Mouse (Mus musculus): ENCODE measurements around the gene Rnaseh2a. TPM values are rescaled to one million over a fixed set of nuclear protein-coding genes. Genes with fewer than 3 reads are reported as not detected.

The Rnaseh2a gene
- polyA plus RNA-seq, 1 experiment = not detected

DNA sequence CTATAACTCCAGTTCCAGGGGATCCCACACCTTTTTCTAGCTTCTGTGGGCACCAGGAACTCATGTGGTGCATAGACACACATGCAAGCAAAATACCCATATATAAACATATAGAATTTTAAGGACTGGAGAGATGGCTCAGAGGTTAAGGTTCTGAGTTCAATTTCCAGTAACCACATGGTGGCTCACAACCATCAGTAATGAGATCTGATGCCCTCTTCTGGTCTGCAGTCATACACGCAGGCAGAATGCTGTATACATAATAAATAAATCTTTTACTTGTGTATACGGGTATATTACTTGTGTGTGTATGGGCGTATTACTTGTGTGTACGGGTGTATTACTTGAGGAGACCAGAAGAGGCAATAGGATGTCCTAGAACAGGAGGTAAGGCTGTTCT is 5.6 kb downstream of the Rnaseh2a start:
- Histone ChIP-seq H3K27ac (ENCODE audit: insufficient read depth, low read depth, low read length) (no peak overlapping the region), H3K4me3 (ENCODE audit: insufficient read depth, low read depth, low read length) (no peak overlapping the region), H3K4me1 (ENCODE audit: control insufficient read depth, insufficient read depth, low read length) (peaks cover 5% of the 10 kb centered on the region)
- TF ChIP-seq CTCF (IDR thresholded peaks at IDR 0.05; ENCODE audit: insufficient read depth, low read depth, low read length) (no peak), POLR2A (IDR thresholded peaks at IDR 0.05; ENCODE audit: insufficient read depth, low read depth, low read length) (no peak)
- WGBS = 86% methylated on average over 4 of the region's 4 CpGs

DNA sequence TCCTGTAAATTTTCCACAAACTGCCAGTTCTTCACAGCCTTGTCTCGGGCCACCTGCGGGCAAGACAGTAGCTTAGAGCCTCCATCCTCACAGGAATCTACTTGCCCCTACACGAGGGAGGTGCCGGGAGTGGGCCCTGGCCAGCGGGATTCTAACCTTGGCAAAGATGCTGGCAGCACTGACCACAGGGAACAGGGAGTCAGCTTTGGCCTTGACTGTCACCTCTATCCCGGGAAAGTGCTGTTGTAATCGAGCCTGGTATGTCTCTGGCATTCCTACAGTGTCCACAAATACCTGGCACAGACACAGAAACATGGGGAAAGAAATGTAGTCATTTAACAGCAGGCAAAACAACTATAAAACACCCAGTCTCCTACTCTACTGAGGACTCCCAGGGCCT is 9.8 kb downstream of the Rnaseh2a start:
- no peak overlapping the region for H3K4me3 ChIP-seq (ENCODE audit: insufficient read depth, low read depth, low read length)
- no peaks in the 10 kb centered on the region for H3K4me1 ChIP-seq (ENCODE audit: control insufficient read depth, insufficient read depth, low read length)
- TF ChIP-seq POLR2A (IDR thresholded peaks at IDR 0.05; ENCODE audit: insufficient read depth, low read depth, low read length) (no peak), CTCF (IDR thresholded peaks at IDR 0.05; ENCODE audit: insufficient read depth, low read depth, low read length) (no peak)
- H3K27ac ChIP-seq (ENCODE audit: insufficient read depth, low read depth, low read length) = no peak overlapping the region
- 89% methylated on average over 7 of the region's 7 CpGs for WGBS

DNA sequence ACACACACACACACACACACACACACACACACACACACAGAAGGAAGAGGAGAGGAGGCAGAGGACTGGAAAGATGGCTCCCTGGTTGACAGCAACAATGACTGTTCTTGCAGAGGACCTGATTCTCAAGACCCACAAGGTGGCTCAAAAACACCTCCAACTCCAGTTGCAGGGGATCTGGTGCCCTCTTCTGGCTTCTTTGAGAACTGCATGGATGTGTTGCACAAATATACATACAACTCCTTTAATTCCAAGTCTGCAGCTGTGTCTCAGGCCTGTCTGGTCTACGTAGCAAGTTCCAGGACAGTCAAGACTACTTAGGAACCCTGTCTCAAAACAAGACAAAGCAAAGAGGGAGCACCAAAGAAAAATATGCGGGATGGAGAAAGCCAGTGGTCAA is 12.8 kb downstream of the Rnaseh2a start:
- Histone ChIP-seq H3K4me1 (ENCODE audit: control insufficient read depth, insufficient read depth, low read length) (peaks cover 4% of the 10 kb centered on the region), H3K4me3 (ENCODE audit: insufficient read depth, low read depth, low read length) (no peak overlapping the region), H3K27ac (ENCODE audit: insufficient read depth, low read depth, low read length) (no peak overlapping the region)
- 37% methylated on average over 2 of the region's 2 CpGs for WGBS
- TF ChIP-seq CTCF (IDR thresholded peaks at IDR 0.05; ENCODE audit: insufficient read depth, low read depth, low read length) (peak; percentile 38; the same call in 1 of the 2 replicates), POLR2A (IDR thresholded peaks at IDR 0.05; ENCODE audit: insufficient read depth, low read depth, low read length) (no peak)

DNA sequence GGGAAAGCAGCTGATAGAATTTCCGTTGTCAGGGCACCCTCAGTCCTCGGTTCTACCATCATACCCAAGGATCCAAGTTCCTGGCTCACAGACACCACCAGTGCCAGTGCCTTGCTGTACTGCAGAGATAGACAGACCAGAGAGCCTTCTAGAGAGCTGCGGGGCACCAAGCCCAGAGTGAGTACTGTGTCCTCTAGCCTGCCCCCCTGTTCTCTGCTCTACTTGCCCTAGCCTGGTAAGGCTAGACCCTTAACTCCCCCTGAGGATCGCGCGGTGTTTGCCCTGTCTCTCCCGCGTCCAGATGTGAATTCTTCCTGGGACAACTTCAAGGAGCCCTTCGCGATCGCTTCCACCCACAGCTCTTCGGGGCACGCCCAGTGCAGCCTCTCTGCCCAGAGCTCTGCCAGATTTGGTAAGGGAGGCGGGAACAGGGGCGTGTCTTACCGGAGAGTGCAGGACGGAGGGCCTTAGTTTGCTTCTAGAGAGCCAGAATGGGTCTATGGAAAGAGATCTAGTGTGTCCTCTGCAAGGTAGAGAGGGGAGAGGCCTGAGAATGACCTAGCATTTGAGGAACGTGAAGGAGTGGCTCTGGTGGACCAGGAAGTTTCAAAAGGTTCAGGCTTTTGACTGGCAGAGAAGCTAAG is 16.8 kb downstream of the Rnaseh2a start:
- Histone ChIP-seq H3K4me1 (ENCODE audit: control insufficient read depth, insufficient read depth, low read length) (peaks cover 4% of the 10 kb centered on the region), H3K4me3 (ENCODE audit: insufficient read depth, low read depth, low read length) (no peak overlapping the region), H3K27ac (ENCODE audit: insufficient read depth, low read depth, low read length) (no peak overlapping the region)
- TF ChIP-seq CTCF (IDR thresholded peaks at IDR 0.05; ENCODE audit: insufficient read depth, low read depth, low read length) = no peak
- no peak for TF ChIP-seq POLR2A (IDR thresholded peaks at IDR 0.05; ENCODE audit: insufficient read depth, low read depth, low read length)
- WGBS = 18% methylated on average over 18 of the region's 18 CpGs

DNA sequence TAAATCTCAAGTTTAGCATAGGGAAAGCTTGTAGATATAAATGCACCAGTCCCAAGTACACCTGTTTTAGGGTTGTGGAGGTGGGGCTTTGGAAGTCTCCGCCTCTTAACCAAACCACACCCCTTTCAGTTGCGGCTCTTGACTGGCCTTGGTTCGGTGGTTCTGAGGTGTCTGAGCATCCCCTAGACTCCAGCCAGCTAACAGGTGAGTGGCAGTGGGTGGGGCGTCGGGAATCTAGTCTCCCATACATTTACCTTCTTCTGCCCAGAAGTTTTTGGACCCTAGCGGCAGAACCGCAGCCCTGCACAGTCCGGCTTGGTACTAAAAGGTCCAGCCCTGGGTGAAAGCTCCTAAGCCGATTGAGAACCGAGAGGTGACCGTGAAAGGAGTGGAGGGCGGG is 19.8 kb downstream of the Rnaseh2a start:
- Histone ChIP-seq H3K27ac (ENCODE audit: insufficient read depth, low read depth, low read length) (no peak overlapping the region), H3K4me1 (ENCODE audit: control insufficient read depth, insufficient read depth, low read length) (peaks cover 20% of the 10 kb centered on the region), H3K4me3 (ENCODE audit: insufficient read depth, low read depth, low read length) (no peak overlapping the region)
- TF ChIP-seq POLR2A (IDR thresholded peaks at IDR 0.05; ENCODE audit: insufficient read depth, low read depth, low read length) (no peak), CTCF (IDR thresholded peaks at IDR 0.05; ENCODE audit: insufficient read depth, low read depth, low read length) (no peak)
- 15% methylated on average over 12 of the region's 12 CpGs for WGBS

DNA sequence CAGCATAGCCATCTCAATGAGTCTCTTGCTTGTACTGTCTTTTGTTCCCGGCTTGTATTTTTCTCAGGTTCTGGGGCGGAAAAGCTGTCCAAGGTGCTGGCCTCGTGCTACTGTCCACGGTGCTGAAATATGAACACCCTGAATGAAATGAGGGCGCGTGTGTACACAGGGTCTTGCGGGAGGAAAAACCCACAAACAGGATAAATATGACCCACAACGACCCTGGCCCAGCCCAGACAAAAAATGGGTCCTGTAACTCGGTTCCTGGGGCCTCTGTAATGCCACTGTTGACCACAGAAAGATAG is 22.4 kb downstream of the Rnaseh2a start:
- Histone ChIP-seq H3K4me1 (ENCODE audit: control insufficient read depth, insufficient read depth, low read length) (peaks cover 21% of the 10 kb centered on the region), H3K27ac (ENCODE audit: insufficient read depth, low read depth, low read length) (no peak overlapping the region), H3K4me3 (ENCODE audit: insufficient read depth, low read depth, low read length) (no peak overlapping the region)
- TF ChIP-seq POLR2A (IDR thresholded peaks at IDR 0.05; ENCODE audit: insufficient read depth, low read depth, low read length) (no peak), CTCF (IDR thresholded peaks at IDR 0.05; ENCODE audit: insufficient read depth, low read depth, low read length) (no peak)
- 22% methylated on average over 9 of the region's 9 CpGs for WGBS

DNA sequence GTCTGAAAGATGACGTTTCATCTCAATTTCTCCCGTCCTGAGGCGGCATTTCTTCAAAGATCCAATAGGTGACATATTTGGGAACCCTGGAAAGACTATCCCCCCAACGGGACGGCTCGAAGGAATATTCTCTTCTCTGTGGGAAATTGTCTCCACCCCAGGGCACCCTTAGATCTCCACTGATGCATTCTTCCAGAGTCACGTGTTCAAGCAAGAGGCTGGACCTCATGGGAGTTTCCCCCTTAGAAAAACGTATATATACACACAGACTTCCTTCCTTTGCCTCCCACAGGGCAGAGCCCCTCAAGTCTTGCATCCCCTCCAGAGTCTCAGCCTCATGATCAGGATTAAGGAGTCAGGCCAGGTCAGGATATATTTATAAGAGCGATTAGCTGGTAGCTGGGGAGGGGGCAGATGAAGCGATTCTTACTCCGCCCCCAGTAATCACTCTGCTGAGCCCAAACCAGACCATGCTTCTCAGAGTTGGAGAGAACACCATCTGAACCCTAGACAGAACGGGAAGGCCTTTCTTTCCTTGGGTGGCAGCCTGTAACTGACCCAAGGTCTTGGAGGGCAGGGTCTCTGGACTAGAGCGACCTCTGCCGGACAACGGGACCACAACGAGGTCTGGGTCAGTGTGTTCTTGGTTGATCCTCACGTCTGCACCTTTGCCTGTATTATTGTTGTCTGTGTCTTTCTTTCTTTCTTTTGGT is 22.9 kb downstream of the Rnaseh2a start, which contains the start of gene Rtbdn:
Gene Rtbdn, plus strand, starts transcription at position 464 of the 713 bp plus-strand sequence.
- H3K27ac ChIP-seq (ENCODE audit: insufficient read depth, low read depth, low read length) = no peak within 1 kb of the TSS
- WGBS = 6% methylated on average over 17 of the region's 17 CpGs
- H3K4me1 ChIP-seq (ENCODE audit: control insufficient read depth, insufficient read depth, low read length) = peaks cover 21% of the 10 kb centered on the region
- no peak for TF ChIP-seq POLR2A (IDR thresholded peaks at IDR 0.05; ENCODE audit: insufficient read depth, low read depth, low read length)
- TF ChIP-seq CTCF (IDR thresholded peaks at IDR 0.05; ENCODE audit: insufficient read depth, low read depth, low read length) = no peak
- peak within 1 kb of the TSS; percentile 72 for H3K4me3 ChIP-seq (ENCODE audit: insufficient read depth, low read depth, low read length)

DNA sequence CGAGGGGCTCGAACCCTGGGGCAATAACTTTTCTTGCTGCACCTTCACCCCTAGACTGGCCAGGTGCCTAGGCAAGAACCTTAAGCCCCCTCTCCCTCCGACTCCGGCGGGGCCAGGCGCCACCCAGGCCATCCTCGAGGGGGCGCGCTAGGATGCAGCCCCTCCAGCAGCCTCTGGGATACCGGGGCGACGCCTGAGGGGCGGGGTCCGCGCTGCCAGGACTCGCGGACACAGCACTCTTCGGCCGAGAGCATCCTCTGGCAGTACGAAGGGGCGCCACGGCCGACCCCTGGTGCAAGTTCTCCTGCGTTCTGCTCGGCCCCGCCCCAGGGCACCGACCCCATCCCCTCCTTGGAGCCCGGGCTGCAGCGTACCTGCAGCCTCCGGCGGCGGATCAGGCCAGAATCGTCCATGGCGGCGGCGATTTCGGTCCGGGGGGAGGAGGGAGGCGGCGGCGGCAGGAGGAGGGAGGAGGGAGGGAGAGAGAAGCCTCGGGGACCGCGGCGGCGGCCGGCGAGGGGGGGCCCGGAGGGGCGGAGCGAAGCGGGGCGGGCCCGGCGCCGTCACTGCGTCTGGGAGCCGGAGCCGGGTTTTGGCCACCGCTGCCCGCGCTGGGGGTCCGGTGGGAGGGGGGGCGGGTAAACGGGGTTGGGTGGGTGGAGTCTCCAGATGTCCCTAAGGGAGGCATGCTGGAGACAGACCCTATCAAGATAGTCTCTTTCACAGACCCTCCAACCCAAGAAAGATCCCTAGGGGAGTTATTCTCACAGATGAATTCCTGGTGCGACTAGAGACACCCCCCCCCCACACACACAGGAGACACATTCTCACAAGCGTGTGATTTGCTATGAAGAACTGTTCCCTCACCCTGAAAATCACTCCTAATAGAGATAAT is 23.7 kb downstream of the Rnaseh2a start:
- TF ChIP-seq CTCF (IDR thresholded peaks at IDR 0.05; ENCODE audit: insufficient read depth, low read depth, low read length) = 0 out of 2 replicates have a peak, but pooled peaks have one; percentile 55
- TF ChIP-seq POLR2A (IDR thresholded peaks at IDR 0.05; ENCODE audit: insufficient read depth, low read depth, low read length) = no peak
- WGBS = 1% methylated on average over 57 of the region's 67 CpGs
- Histone ChIP-seq H3K4me1 (ENCODE audit: control insufficient read depth, insufficient read depth, low read length) (peaks cover 21% of the 10 kb centered on the region), H3K4me3 (ENCODE audit: insufficient read depth, low read depth, low read length) (peak overlapping the region; percentile 72), H3K27ac (ENCODE audit: insufficient read depth, low read depth, low read length) (no peak overlapping the region)
